ENCODE assay signal across 9 mouse cellular contexts in genomic region chr11:55991505-55992066, GRCm38 (mm10). TPM values are rescaled to one million over a fixed set of nuclear protein-coding genes. Genes with fewer than 3 reads are reported as not detected.
DNase-seq lines count a peak whose midpoint lies in the region; ATAC-seq and TF ChIP-seq lines count a peak whose summit lies in the region.
"Had no signal": no experiment of that assay in that cellular context is flagged by ENCODE, and none has a peak within 500 bp of the region (broad histone marks: within the 10 kb centered on the region; RNA-seq: fewer than 3 reads in every experiment).

No protein-coding gene starts in this region.

- no peaks in the 10 kb centered on the region for H3K9me3 ChIP-seq in hindbrain, postnatal 0 days (ENCODE audit: low read length)
- H3K9me3 ChIP-seq: heart, embryonic 15.5 days had no signal

- H3K4me2 ChIP-seq in hindbrain, postnatal 0 days (ENCODE audit: low read depth, low read length) = no peak overlapping the region
- H3K4me2 ChIP-seq: heart, embryonic 15.5 days had no signal

- no peak overlapping the region for H3K9ac ChIP-seq in hindbrain, postnatal 0 days (replicated peaks; ENCODE audit: low read length)
- H3K9ac ChIP-seq: heart, embryonic 15.5 days had no signal

- ATAC-seq in CD4-positive, CD25-positive, alpha-beta regulatory T cell, adult 4 months = no peak
- 0 out of 2 replicates have a peak, but pooled peaks have one; percentile 29 for ATAC-seq in hindbrain, postnatal 0 days

- WGBS in lung, adult 2 months = 10% methylated on average over 8 of the region's 8 CpGs
- WGBS in hindbrain, postnatal 0 days = 7% methylated on average over 8 of the region's 8 CpGs

- DNase-seq in CD4-positive, CD25-positive, alpha-beta regulatory T cell, adult 2 months (ENCODE audit: low read depth, low spot score) = peak; percentile 8
- peak; percentile 6 for DNase-seq in lung, adult 2 months
- DNase-seq in lung, adult 18-20 months = no peak
- DNase-seq in cerebellum, postnatal 14 days = peak; percentile 66 to 67
- peak; percentile 86 for DNase-seq in hindbrain, postnatal 0 days (ENCODE audit: low spot score)
- DNase-seq in lung, postnatal 14 days = peak; percentile 13
- DNase-seq in testis, postnatal 14 days (ENCODE audit: low spot score) = peak; percentile 8

- no peak overlapping the region for H3K27ac ChIP-seq in hindbrain, postnatal 0 days
- H3K27ac ChIP-seq: heart, embryonic 15.5 days had no signal

- no peak for TF ChIP-seq POLR2A in lung, adult 2 months (IDR thresholded peaks at IDR 0.05; ENCODE audit: borderline replicate concordance, extremely low read depth, low read depth, low read length)

- H3K36me3 ChIP-seq in hindbrain, postnatal 0 days (ENCODE audit: insufficient read depth, low read length) = no peaks in the 10 kb centered on the region
- H3K36me3 ChIP-seq: heart, embryonic 15.5 days had no signal

- peak; percentile 75 for TF ChIP-seq CTCF in lung, adult 2 months (IDR thresholded peaks at IDR 0.05; ENCODE audit: insufficient read depth, low read length)
- TF ChIP-seq CTCF in hindbrain, postnatal 0 days (IDR thresholded peaks at IDR 0.05; ENCODE audit: low read depth) = peak; percentile 100

- no peak overlapping the region for H3K4me3 ChIP-seq in lung, adult 2 months (replicated peaks; ENCODE audit: extremely low read depth, low read depth, low read length)
- no peak overlapping the region for H3K4me3 ChIP-seq in hindbrain, postnatal 0 days (ENCODE audit: low read length)
- H3K4me3 ChIP-seq: heart, embryonic 15.5 days had no signal

- H3K4me1 ChIP-seq in lung, adult 2 months (ENCODE audit: control insufficient read depth, insufficient read depth, low read length) = no peaks in the 10 kb centered on the region
- H3K4me1 ChIP-seq in hindbrain, postnatal 0 days (ENCODE audit: insufficient read depth, low read length) = no peaks in the 10 kb centered on the region
- H3K4me1 ChIP-seq: heart, embryonic 15.5 days had no signal

- no peaks in the 10 kb centered on the region for H3K27me3 ChIP-seq in hindbrain, postnatal 0 days (ENCODE audit: insufficient read depth, low read length)

RNA-seq across cellular contexts. Expression of gene Nmur2, which starts 49.2 kb away (rescaled TPM):
- polyA plus RNA-seq in CD4-positive, CD25-positive, alpha-beta regulatory T cell, adult 4 months (2017; shearing (Covaris generic)) = not detected
- not detected in 2 replicates for polyA plus RNA-seq in lung, adult 2 months (2012; rRNA removed)
- 0.25 and 0.47 TPM in 2 replicates for total RNA-seq in hindbrain, postnatal 0 days (2014; rRNA removed)
- polyA plus RNA-seq in hindbrain, postnatal 0 days (2015; fragmentation: Nextera tagmentation; extraction: Ambion mirVana) = 0.37 and 0.44 TPM in 2 replicates
- polyA plus RNA-seq: heart, embryonic 15.5 days had no signal

Comparison
In these comparisons a context has a peak if more than half of its experiments do, and no peak if none do; other contexts are left out.
1. DNase-seq: peak in CD4-positive, CD25-positive, alpha-beta regulatory T cell, adult 2 months (single experiment), lung, adult 2 months (single experiment), cerebellum, postnatal 14 days (2 of 2), hindbrain, postnatal 0 days (single experiment), lung, postnatal 14 days (single experiment) and testis, postnatal 14 days (single experiment); none in lung, adult 18-20 months (0 of 2).